Mouse (Mus musculus) embryonic facial prominence, embryonic 12.5 days (tissue): ENCODE measurements around the gene Icam1. TPM values are rescaled to one million over a fixed set of nuclear protein-coding genes. Genes with fewer than 3 reads are reported as not detected.
A peak's percentile ranks its signal among the peaks of the same experiment; 100 is the strongest.

Experiments
- ATAC-seq: fragments of 200-750 bp; cut with Nextera tagmentation; 2 replicates; pipeline ENCODE4 v1.8.0; 2017; ENCODE audit not compliant: insufficient number of reproducible peaks, insufficient read depth, low FRiP score, low TSS enrichment
- H3K27ac ChIP-seq: fragments of 300-500 bp; sonication (generic); 2 replicates; pipeline ENCODE4 v1.5.1; 2016; ENCODE audit warnings: mild to moderate bottlenecking
- H3K27me3 ChIP-seq: fragments of 300-500 bp; sonication (generic); 2 replicates; pipeline ENCODE4 v1.6.1; 2016; ENCODE audit warnings: mild to moderate bottlenecking, moderate library complexity
- H3K36me3 ChIP-seq: fragments of 300-500 bp; sonication (generic); 2 replicates; pipeline ENCODE4 v1.6.1; 2016; ENCODE audit warnings: mild to moderate bottlenecking
- H3K4me1 ChIP-seq: fragments of 300-500 bp; sonication (generic); 2 replicates; pipeline ENCODE4 v1.6.1; 2016
- H3K4me2 ChIP-seq: fragments of 300-500 bp; sonication (generic); replicated peaks from 2 replicates; pipeline ENCODE4 v1.6.1; 2016; ENCODE audit warnings: mild to moderate bottlenecking, moderate library complexity
- H3K4me3 ChIP-seq: fragments of 300-500 bp; sonication (generic); 2 replicates; pipeline ENCODE4 v1.5.1; 2016; ENCODE audit warnings: mild to moderate bottlenecking
- H3K9ac ChIP-seq: fragments of 300-500 bp; sonication (generic); 2 replicates; pipeline ENCODE4 v1.6.1; 2016; ENCODE audit warnings: mild to moderate bottlenecking, moderate library complexity
- H3K9me3 ChIP-seq: fragments of 300-500 bp; sonication (generic); 2 replicates; pipeline ENCODE4 v1.6.1; 2016; ENCODE audit warnings: mild to moderate bottlenecking, moderate library complexity
- WGBS: fragments of 180-500 bp; shearing (Covaris S2); methylation state at CpG from one replicate; pipeline ENCODE4 v1.1.7; 2016; 5-methylcytosine and 5-hydroxymethylcytosine counted together
- polyA plus RNA-seq: library from polyadenylated mRNA; unstranded; fragments of >200 nt; fragmentation: Nextera tagmentation; extraction: Ambion mirVana; gene quantifications from 2 replicates; pipeline ENCODE4 v1.2.1, GENCODE M21; 2016

The Icam1 gene
- polyA plus RNA-seq, 1 experiment from 2014 or later: 9.0 TPM

- no peaks in the 10 kb centered on the region for H3K9me3 ChIP-seq
- H3K27me3 ChIP-seq: peaks cover 42% of the 10 kb centered on the region
- WGBS: 39% methylated on average over 1 of the region's 1 CpGs
- no peak overlapping the region for H3K27ac ChIP-seq
- no peak overlapping the region for H3K9ac ChIP-seq
- peaks cover 8% of the 10 kb centered on the region for H3K4me1 ChIP-seq
- no peak overlapping the region for H3K4me3 ChIP-seq
- H3K36me3 ChIP-seq: peaks cover 20% of the 10 kb centered on the region
- H3K4me2 ChIP-seq: no peak overlapping the region
- ATAC-seq: no peak
These were observed 3.4 kb upstream of the Icam1 start for GRCm38 (mm10) chr9:21012368-21012767.

DNA sequence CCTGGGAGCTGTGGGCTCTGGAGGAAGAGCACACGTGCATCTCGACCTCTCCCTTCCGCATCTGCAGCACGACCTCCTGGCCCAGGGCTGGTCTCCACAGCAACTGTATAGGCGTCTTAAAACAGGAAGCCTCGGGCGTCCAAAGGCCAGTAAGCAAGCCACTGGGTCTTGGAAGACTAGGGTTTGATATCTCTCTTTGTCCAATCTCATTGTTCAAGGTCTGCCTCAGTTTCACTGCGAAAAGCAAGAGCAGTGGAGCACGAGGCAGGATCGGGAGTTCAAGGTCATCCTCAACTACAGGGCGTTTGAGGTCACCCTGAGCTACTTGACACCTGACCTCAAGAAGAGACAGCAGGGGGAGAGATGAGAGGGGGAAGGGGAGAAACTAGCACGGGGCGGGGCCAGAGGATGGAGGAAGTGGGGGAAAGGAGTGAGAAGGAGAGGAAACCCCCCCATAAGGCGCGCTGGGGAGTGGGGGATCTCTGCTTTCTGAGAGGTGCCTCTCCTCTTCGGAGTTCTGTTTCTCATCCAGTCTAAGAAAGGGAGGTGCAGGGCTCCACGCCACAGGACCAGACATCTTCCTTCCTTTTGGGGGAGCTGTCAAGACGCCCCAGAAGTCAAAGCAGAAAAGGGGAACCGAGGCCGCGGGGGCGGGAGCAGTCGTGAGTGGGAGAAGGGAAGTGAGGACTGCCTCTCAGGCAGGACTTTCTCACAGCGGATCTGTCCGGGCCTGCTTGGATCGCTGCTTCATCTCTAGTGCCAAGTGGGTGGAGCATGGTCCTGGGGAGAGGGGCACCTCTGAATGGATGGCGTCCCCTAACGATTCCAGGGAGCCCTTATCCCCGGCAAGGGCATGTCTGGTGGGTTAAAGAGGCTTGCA, 854 bp upstream of the Icam1 start:
- Histone ChIP-seq H3K4me3 (peak overlapping the region; percentile 33), H3K27me3 (peaks cover 54% of the 10 kb centered on the region), H3K9ac (peak overlapping the region; percentile 42), H3K36me3 (no peaks in the 10 kb centered on the region), H3K27ac (no peak overlapping the region), H3K4me2 (peak overlapping the region; percentile 57), H3K9me3 (no peaks in the 10 kb centered on the region), H3K4me1 (peaks cover 8% of the 10 kb centered on the region)
- peak; percentile 68; the same call in 1 of the 2 replicates for ATAC-seq
- WGBS: 2% methylated on average over 29 of the region's 29 CpGs

DNA sequence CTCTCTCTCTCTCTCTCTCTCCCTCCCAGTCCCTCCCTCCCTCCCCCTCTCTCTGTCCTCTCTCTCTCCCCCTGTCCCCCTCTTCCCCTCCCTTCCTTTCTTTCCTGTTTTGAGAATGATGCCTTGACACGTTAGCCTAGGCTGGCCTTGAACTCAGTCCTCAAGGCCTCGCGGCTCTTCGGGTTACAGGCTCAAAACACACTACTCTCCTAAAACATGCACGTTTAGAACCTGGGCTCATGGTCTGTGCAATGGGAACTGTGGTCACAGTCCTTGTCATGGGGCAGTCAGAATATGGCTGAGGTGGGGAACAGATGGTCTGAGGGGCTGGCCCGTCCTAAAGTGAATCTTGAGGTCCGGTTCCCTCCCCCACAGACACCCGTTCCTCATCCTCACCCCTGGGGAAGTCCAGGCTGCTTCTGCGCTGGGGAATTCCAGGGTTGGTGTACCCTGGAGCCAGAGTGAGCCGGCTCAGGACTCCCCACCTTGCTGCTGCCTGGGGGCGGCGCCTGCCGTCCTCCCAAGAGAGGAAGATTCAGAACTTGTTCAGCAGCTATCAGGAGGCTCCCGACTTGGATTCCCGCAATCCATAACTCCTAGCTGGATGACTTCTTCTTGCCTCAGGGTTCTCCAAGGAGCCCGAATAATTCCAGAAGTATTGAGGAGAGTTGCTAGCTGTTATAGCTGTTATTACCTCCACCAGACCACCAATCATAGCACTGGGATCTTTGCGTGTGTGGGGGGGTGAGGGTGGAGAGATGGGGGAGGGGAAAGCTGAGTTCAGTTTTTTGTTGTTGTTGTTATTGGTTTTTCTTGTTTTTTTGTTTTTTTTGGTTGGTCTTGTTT, 769 bp downstream of the Icam1 start:
- Histone ChIP-seq H3K4me2 (peak overlapping the region; percentile 57), H3K9me3 (no peaks in the 10 kb centered on the region)

GRCm38 (mm10) chr9:21017177-21017575, 1.4 kb downstream of the Icam1 start:
- WGBS: 37% methylated on average over 4 of the region's 4 CpGs
- H3K27me3 ChIP-seq: peaks cover 50% of the 10 kb centered on the region
- peaks cover 8% of the 10 kb centered on the region for H3K4me1 ChIP-seq
- no peak overlapping the region for H3K9ac ChIP-seq
- H3K9me3 ChIP-seq: no peaks in the 10 kb centered on the region
- 0 out of 2 replicates have a peak overlapping the region, but pooled peaks have one; percentile 3 for H3K4me2 ChIP-seq
- ATAC-seq: no peak
- no peaks in the 10 kb centered on the region for H3K36me3 ChIP-seq
- H3K27ac ChIP-seq: no peak overlapping the region
- no peak overlapping the region for H3K4me3 ChIP-seq

More for the DNA sequence above, 769 bp downstream of the Icam1 start:
- no peak overlapping the region for H3K27ac ChIP-seq
- H3K9ac ChIP-seq: peak overlapping the region; percentile 42; the same call in 1 of the 2 replicates
- 4% methylated on average over 17 of the region's 17 CpGs for WGBS
- peaks cover 8% of the 10 kb centered on the region for H3K4me1 ChIP-seq
- H3K27me3 ChIP-seq: peaks cover 54% of the 10 kb centered on the region
- peak overlapping the region; percentile 33 for H3K4me3 ChIP-seq
- no peaks in the 10 kb centered on the region for H3K36me3 ChIP-seq
- no peak for ATAC-seq

- Histone ChIP-seq H3K27ac (no peak overlapping the region), H3K27me3 (peaks cover 48% of the 10 kb centered on the region), H3K36me3 (no peaks in the 10 kb centered on the region), H3K9ac (no peak overlapping the region), H3K4me1 (peaks cover 8% of the 10 kb centered on the region), H3K4me2 (no peak overlapping the region), H3K4me3 (no peak overlapping the region), H3K9me3 (no peaks in the 10 kb centered on the region)
- no peak for ATAC-seq
- WGBS: 62% methylated on average over 2 of the region's 2 CpGs
These were observed 2.8 kb downstream of the Icam1 start for GRCm38 (mm10) chr9:21018600-21018999.

DNA sequence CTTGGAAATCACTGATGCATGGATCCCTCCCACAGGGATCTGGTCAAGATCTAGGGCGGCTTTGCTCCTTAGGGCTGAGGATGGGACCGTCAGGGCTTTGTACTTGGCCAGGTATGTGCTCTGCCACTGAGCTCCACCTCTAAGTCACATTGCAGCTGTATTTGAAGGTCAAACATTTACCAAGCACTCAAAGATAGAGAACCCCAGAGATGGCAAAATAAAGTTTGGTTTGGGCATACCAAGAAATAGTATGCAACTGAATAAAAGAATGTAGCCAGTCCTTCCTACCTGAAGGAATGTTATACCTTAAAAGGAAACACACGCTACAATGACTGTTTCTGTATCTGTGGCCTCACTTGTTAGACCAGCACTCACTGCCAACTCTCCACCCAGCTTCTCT, 5.6 kb downstream of the Icam1 start:
- no peak for ATAC-seq
- H3K4me2 ChIP-seq: no peak overlapping the region
- H3K9ac ChIP-seq: no peak overlapping the region
- WGBS: 82% methylated on average over 3 of the region's 3 CpGs
- no peak overlapping the region for H3K4me3 ChIP-seq
- no peaks in the 10 kb centered on the region for H3K36me3 ChIP-seq
- no peaks in the 10 kb centered on the region for H3K4me1 ChIP-seq
- H3K27ac ChIP-seq: no peak overlapping the region
- peaks cover 22% of the 10 kb centered on the region for H3K27me3 ChIP-seq
- H3K9me3 ChIP-seq: no peaks in the 10 kb centered on the region

GRCm38 (mm10) chr9:21022288-21022687, 6.5 kb downstream of the Icam1 start:
- H3K27me3 ChIP-seq: peaks cover 17% of the 10 kb centered on the region

DNA sequence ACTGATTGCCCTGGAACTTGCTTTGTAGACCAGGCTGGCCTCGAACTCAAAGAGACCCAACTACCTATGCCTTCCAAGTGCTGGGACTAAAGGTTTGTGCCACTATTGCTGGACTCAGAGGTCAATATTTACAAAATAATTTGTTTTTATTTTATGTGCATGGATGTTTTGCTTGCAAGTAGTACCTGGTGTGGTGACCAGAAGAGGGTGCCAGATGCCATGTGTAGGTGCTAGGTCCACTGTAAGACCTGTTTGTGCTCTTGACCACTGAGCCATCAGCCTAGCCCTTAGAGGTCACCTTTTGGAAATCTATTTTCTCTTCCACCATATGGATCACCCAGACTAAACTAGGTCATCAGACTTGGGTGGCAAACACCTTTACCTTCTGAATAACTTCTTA, 6.9 kb downstream of the Icam1 start:
- no peak overlapping the region for H3K9ac ChIP-seq
- no peaks in the 10 kb centered on the region for H3K4me1 ChIP-seq
- 90% methylated on average over 1 of the region's 1 CpGs for WGBS
- H3K27me3 ChIP-seq: peaks cover 17% of the 10 kb centered on the region
- H3K27ac ChIP-seq: no peak overlapping the region
- no peaks in the 10 kb centered on the region for H3K36me3 ChIP-seq
- H3K9me3 ChIP-seq: no peaks in the 10 kb centered on the region
- H3K4me3 ChIP-seq: no peak overlapping the region
- ATAC-seq: no peak
- no peak overlapping the region for H3K4me2 ChIP-seq

More at GRCm38 (mm10) chr9:21022288-21022687, 6.5 kb downstream of the Icam1 start:
- Histone ChIP-seq H3K4me3 (no peak overlapping the region), H3K27ac (no peak overlapping the region), H3K9me3 (no peaks in the 10 kb centered on the region), H3K36me3 (no peaks in the 10 kb centered on the region), H3K4me1 (no peaks in the 10 kb centered on the region), H3K9ac (no peak overlapping the region), H3K4me2 (no peak overlapping the region)
- ATAC-seq: no peak
- WGBS: 57% methylated on average over 6 of the region's 6 CpGs

- Histone ChIP-seq H3K36me3 (no peaks in the 10 kb centered on the region), H3K9ac (no peak overlapping the region), H3K4me3 (no peak overlapping the region), H3K9me3 (no peaks in the 10 kb centered on the region), H3K27me3 (peaks cover 29% of the 10 kb centered on the region), H3K27ac (no peak overlapping the region), H3K4me1 (peaks cover 13% of the 10 kb centered on the region), H3K4me2 (no peak overlapping the region)
- ATAC-seq: no peak
- WGBS: 63% methylated on average over 19 of the region's 19 CpGs
These were observed 9.5 kb downstream of the Icam1 start for GRCm38 (mm10) chr9:21025258-21025810.

DNA sequence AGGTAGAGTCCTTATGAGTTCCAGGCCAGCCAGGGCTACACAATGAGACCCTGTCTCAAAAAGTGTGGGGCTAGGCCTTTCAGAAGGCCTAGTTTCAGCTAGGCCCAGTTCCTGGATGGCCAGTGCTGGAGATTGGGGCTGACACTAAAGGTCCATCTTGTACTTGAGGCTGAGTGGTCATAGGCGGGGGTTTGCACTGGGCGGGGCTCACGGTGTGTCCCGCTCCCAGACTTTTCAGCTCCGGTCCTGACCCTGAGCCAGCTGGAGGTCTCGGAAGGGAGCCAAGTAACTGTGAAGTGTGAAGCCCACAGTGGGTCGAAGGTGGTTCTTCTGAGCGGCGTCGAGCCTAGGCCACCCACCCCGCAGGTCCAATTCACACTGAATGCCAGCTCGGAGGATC, 11.1 kb downstream of the Icam1 start:
- Histone ChIP-seq H3K9ac (no peak overlapping the region), H3K36me3 (no peaks in the 10 kb centered on the region), H3K27me3 (peaks cover 33% of the 10 kb centered on the region), H3K9me3 (no peaks in the 10 kb centered on the region), H3K4me1 (peaks cover 24% of the 10 kb centered on the region), H3K4me3 (no peak overlapping the region), H3K4me2 (no peak overlapping the region), H3K27ac (no peak overlapping the region)
- 85% methylated on average over 12 of the region's 12 CpGs for WGBS
- no peak for ATAC-seq

DNA sequence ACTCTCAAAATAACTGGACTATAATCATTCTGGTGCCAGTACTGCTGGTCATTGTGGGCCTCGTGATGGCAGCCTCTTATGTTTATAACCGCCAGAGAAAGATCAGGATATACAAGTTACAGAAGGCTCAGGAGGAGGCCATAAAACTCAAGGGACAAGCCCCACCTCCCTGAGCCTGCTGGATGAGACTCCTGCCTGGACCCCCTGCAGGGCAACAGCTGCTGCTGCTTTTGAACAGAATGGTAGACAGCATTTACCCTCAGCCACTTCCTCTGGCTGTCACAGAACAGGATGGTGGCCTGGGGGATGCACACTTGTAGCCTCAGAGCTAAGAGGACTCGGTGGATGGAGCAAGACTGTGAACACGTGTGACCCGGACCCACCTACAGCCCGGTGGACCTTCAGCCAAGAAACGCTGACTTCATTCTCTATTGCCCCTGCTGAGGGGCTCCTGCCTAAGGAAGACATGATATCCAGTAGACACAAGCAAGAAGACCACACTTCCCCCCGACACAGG, 12.0 kb downstream of the Icam1 start:
- Histone ChIP-seq H3K4me1 (peaks cover 33% of the 10 kb centered on the region), H3K4me2 (no peak overlapping the region), H3K9me3 (no peaks in the 10 kb centered on the region), H3K36me3 (no peaks in the 10 kb centered on the region), H3K4me3 (no peak overlapping the region), H3K27ac (no peak overlapping the region), H3K9ac (no peak overlapping the region), H3K27me3 (peaks cover 43% of the 10 kb centered on the region)
- ATAC-seq: no peak
- WGBS: 58% methylated on average over 8 of the region's 8 CpGs
